Mouse (Mus musculus): Measurements from ENCODE around the gene Serpinc1. TPM values are rescaled to one million over a fixed set of nuclear protein-coding genes. Genes with fewer than 3 reads are reported as not detected.

Serpinc1 gene
- polyA plus RNA-seq, 1 experiment from 2014 or later = 2.0 TPM

DNA sequence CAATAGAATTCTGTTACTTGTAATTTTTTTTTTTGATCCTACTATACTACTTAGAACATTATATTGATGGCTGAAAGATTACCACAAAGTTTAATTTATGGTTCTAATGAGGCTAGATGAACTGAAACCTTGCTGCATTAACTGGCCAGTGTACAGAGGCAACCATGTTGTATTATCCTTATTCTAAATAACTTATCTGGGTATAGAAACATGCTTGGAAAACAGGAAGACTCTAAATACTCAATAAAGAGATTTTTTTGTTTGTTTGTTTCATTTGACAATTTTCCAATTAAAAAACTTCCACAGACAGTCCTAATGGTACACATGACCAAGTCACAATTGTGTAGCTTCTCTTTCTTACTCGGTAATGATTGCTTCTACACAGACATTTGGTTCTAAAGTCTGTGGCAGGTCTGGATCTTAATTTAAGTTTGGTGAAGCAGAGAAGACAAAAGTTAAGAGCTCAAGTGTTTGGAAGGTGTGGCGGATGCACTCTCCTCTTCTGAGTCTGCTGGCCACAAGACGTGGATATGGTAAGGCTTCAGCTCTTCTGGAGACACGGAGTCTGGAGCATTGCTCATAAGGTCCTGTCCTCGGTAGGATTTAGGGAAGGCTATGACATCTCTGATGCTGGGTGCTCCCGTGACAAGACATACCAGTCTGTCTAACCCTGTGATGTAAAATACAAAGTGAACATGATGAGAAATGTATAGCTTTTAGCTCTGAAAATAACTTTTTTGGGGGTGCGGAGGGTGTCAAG lies 63.1 kb downstream of the Serpinc1 start:
- no peak overlapping the region for H3K4me2 ChIP-seq (ENCODE audit: low read length)
- H3K27me3 ChIP-seq (replicated peaks; ENCODE audit: control insufficient read depth, insufficient read depth, low read length) = no peaks in the 10 kb centered on the region
- no peaks in the 10 kb centered on the region for H3K9me3 ChIP-seq (ENCODE audit: control insufficient read depth, low read length)
- no peak overlapping the region for H3K4me3 ChIP-seq (ENCODE audit: low read depth, low read length)
- no peak overlapping the region for H3K9ac ChIP-seq (ENCODE audit: low read length)
- no peak for ATAC-seq (replicated peaks; ENCODE audit: low FRiP score, low TSS enrichment, low read depth)
- no peak overlapping the region for H3K27ac ChIP-seq (ENCODE audit: low read depth)
- no peak for DNase-seq (ENCODE audit: low spot score)
- no peaks in the 10 kb centered on the region for H3K4me1 ChIP-seq (replicated peaks; ENCODE audit: control insufficient read depth, insufficient read depth, low read length)
- peaks cover 47% of the 10 kb centered on the region for H3K36me3 ChIP-seq (ENCODE audit: control insufficient read depth, insufficient read depth, low read length)
- 89% methylated on average over 7 of the region's 7 CpGs for WGBS

- H3K9ac ChIP-seq (ENCODE audit: low read length) = no peak overlapping the region
- WGBS = 88% methylated on average over 3 of the region's 3 CpGs
- H3K27me3 ChIP-seq (replicated peaks; ENCODE audit: control insufficient read depth, insufficient read depth, low read length) = no peaks in the 10 kb centered on the region
- no peaks in the 10 kb centered on the region for H3K9me3 ChIP-seq (ENCODE audit: control insufficient read depth, low read length)
- H3K4me1 ChIP-seq (replicated peaks; ENCODE audit: control insufficient read depth, insufficient read depth, low read length) = no peaks in the 10 kb centered on the region
- DNase-seq (ENCODE audit: low spot score) (no peak), ATAC-seq (replicated peaks; ENCODE audit: low FRiP score, low TSS enrichment, low read depth) (no peak)
- H3K36me3 ChIP-seq (ENCODE audit: control insufficient read depth, insufficient read depth, low read length) = peaks cover 41% of the 10 kb centered on the region
- H3K27ac ChIP-seq (ENCODE audit: low read depth) = no peak overlapping the region
- H3K4me3 ChIP-seq (ENCODE audit: low read depth, low read length) = no peak overlapping the region
- H3K4me2 ChIP-seq (ENCODE audit: low read length) = no peak overlapping the region
These were observed 68.6 kb downstream of the Serpinc1 start for GRCm38 (mm10) chr1:161046972-161047371.

Other genes with a start within 250 kb of the Serpinc1 start
- gene Rabgap1l, start 185.4 kb upstream of the Serpinc1 start, polyA plus RNA-seq (2014; fragmentation: Nextera tagmentation; extraction: Ambion mirVana) = 18.9 and 19.9 TPM in 2 replicates
- 9.6 and 10.4 TPM in 2 replicates for gene Rc3h1, start 72.2 kb upstream of the Serpinc1 start, polyA plus RNA-seq (2014; fragmentation: Nextera tagmentation; extraction: Ambion mirVana)
- gene Zbtb37, start 56.3 kb downstream of the Serpinc1 start, polyA plus RNA-seq (2014; fragmentation: Nextera tagmentation; extraction: Ambion mirVana) = 6.6 and 8.1 TPM in 2 replicates
- gene Dars2, start 92.1 kb downstream of the Serpinc1 start, polyA plus RNA-seq (2014; fragmentation: Nextera tagmentation; extraction: Ambion mirVana) = 44.0 and 44.8 TPM in 2 replicates
- gene Cenpl, start 92.1 kb downstream of the Serpinc1 start, polyA plus RNA-seq (2014; fragmentation: Nextera tagmentation; extraction: Ambion mirVana) = 28.9 and 29.5 TPM in 2 replicates
- 15.0 and 16.7 TPM in 2 replicates for gene Klhl20, start 152.9 kb downstream of the Serpinc1 start, polyA plus RNA-seq (2014; fragmentation: Nextera tagmentation; extraction: Ambion mirVana)
- gene Ankrd45, start 164.1 kb downstream of the Serpinc1 start, polyA plus RNA-seq (2014; fragmentation: Nextera tagmentation; extraction: Ambion mirVana) = 1.4 and 1.6 TPM in 2 replicates
- 0.19 TPM in 1 of 2 replicates, not detected in the other for gene Tex50, start 180.7 kb downstream of the Serpinc1 start, polyA plus RNA-seq (2014; fragmentation: Nextera tagmentation; extraction: Ambion mirVana)